13 mouse cellular contexts compared by ENCODE assay signal in genomic region chr16:26035079-26035478, GRCm38 (mm10).
DNase-seq lines count a peak whose midpoint lies in the region; ATAC-seq lines count a peak whose summit lies in the region.
"Had no signal": no experiment of that assay in that cellular context is flagged by ENCODE, and none has a peak within 500 bp of the region (broad histone marks: within the 10 kb centered on the region; RNA-seq: fewer than 3 reads in every experiment).

No protein-coding gene starts in this region.

- no peak overlapping the region for H3K4me2 ChIP-seq in embryonic facial prominence, embryonic 11.5 days (ENCODE audit: low read depth, low read length)
- no peak overlapping the region for H3K4me2 ChIP-seq in kidney, embryonic 15.5 days
- H3K4me2 ChIP-seq in neural tube, embryonic 15.5 days: no peak overlapping the region
- no peak overlapping the region for H3K4me2 ChIP-seq in forebrain, embryonic 14.5 days (ENCODE audit: low read length)
- H3K4me2 ChIP-seq: forebrain, embryonic 15.5 days; midbrain, embryonic 13.5 days had no signal

- H3K27me3 ChIP-seq in embryonic facial prominence, embryonic 11.5 days (ENCODE audit: control insufficient read depth, insufficient read depth, low read length): no peaks in the 10 kb centered on the region
- no peaks in the 10 kb centered on the region for H3K27me3 ChIP-seq in embryonic facial prominence, embryonic 10.5 days (replicated peaks; ENCODE audit: low read depth, poor library complexity, severe bottlenecking)
- no peaks in the 10 kb centered on the region for H3K27me3 ChIP-seq in kidney, embryonic 15.5 days
- H3K27me3 ChIP-seq in neural tube, embryonic 15.5 days (replicated peaks): no peaks in the 10 kb centered on the region
- H3K27me3 ChIP-seq in forebrain, embryonic 14.5 days (replicated peaks; ENCODE audit: control insufficient read depth, insufficient read depth, low read length): no peaks in the 10 kb centered on the region
- H3K27me3 ChIP-seq: forebrain, embryonic 15.5 days; midbrain, embryonic 13.5 days had no signal

- no peaks in the 10 kb centered on the region for H3K4me1 ChIP-seq in embryonic facial prominence, embryonic 11.5 days (ENCODE audit: control insufficient read depth, insufficient read depth, low read length)
- H3K4me1 ChIP-seq in embryonic facial prominence, embryonic 10.5 days: peaks cover 16% of the 10 kb centered on the region
- 0 out of 2 replicates have a peak, but pooled peaks cover 2% of the 10 kb centered on the region for H3K4me1 ChIP-seq in kidney, embryonic 15.5 days
- H3K4me1 ChIP-seq in neural tube, embryonic 15.5 days: 0 out of 2 replicates have a peak, but pooled peaks cover 3% of the 10 kb centered on the region
- H3K4me1 ChIP-seq in forebrain, embryonic 14.5 days (ENCODE audit: control insufficient read depth, insufficient read depth, low read length): peaks cover 5% of the 10 kb centered on the region
- H3K4me1 ChIP-seq: midbrain, embryonic 13.5 days had no signal

- H3K9me3 ChIP-seq in embryonic facial prominence, embryonic 11.5 days (replicated peaks; ENCODE audit: control insufficient read depth, low read length): no peaks in the 10 kb centered on the region
- H3K9me3 ChIP-seq in embryonic facial prominence, embryonic 10.5 days: no peaks in the 10 kb centered on the region
- no peaks in the 10 kb centered on the region for H3K9me3 ChIP-seq in kidney, embryonic 15.5 days (replicated peaks)
- H3K9me3 ChIP-seq in neural tube, embryonic 15.5 days (replicated peaks): no peaks in the 10 kb centered on the region
- no peaks in the 10 kb centered on the region for H3K9me3 ChIP-seq in forebrain, embryonic 14.5 days (replicated peaks; ENCODE audit: control insufficient read depth, low read length)
- H3K9me3 ChIP-seq: forebrain, embryonic 15.5 days; midbrain, embryonic 13.5 days had no signal

- H3K9ac ChIP-seq in embryonic facial prominence, embryonic 11.5 days (replicated peaks; ENCODE audit: low read length): no peak overlapping the region
- H3K9ac ChIP-seq in kidney, embryonic 15.5 days: no peak overlapping the region
- no peak overlapping the region for H3K9ac ChIP-seq in neural tube, embryonic 15.5 days (replicated peaks)
- no peak overlapping the region for H3K9ac ChIP-seq in forebrain, embryonic 14.5 days (ENCODE audit: low read length)
- H3K9ac ChIP-seq: forebrain, embryonic 15.5 days; midbrain, embryonic 13.5 days had no signal

- no peak for ATAC-seq in embryonic facial prominence, embryonic 11.5 days (replicated peaks; ENCODE audit: insufficient number of reproducible peaks, low FRiP score, low TSS enrichment, low read depth)
- no peak for ATAC-seq in kidney, embryonic 15.5 days (replicated peaks; ENCODE audit: low FRiP score)
- ATAC-seq in neural tube, embryonic 15.5 days (ENCODE audit: low FRiP score): no peak
- no peak for ATAC-seq in forebrain, embryonic 14.5 days
- ATAC-seq: forebrain, embryonic 15.5 days; midbrain, embryonic 13.5 days had no signal

- no peaks in the 10 kb centered on the region for H3K36me3 ChIP-seq in embryonic facial prominence, embryonic 11.5 days (replicated peaks; ENCODE audit: control insufficient read depth, insufficient read depth, low read depth, low read length)
- H3K36me3 ChIP-seq in embryonic facial prominence, embryonic 10.5 days (replicated peaks): no peaks in the 10 kb centered on the region
- no peaks in the 10 kb centered on the region for H3K36me3 ChIP-seq in kidney, embryonic 15.5 days
- H3K36me3 ChIP-seq in neural tube, embryonic 15.5 days: no peaks in the 10 kb centered on the region
- H3K36me3 ChIP-seq in forebrain, embryonic 14.5 days (ENCODE audit: control insufficient read depth, insufficient read depth, low read length): no peaks in the 10 kb centered on the region
- H3K36me3 ChIP-seq: forebrain, embryonic 15.5 days; midbrain, embryonic 13.5 days had no signal

- no peak overlapping the region for H3K27ac ChIP-seq in embryonic facial prominence, embryonic 11.5 days (replicated peaks; ENCODE audit: low read depth, low read length)
- no peak overlapping the region for H3K27ac ChIP-seq in embryonic facial prominence, embryonic 10.5 days (replicated peaks)
- H3K27ac ChIP-seq in kidney, embryonic 15.5 days: peak overlapping the region; percentile 41; the same call in 1 of the 2 replicates
- 0 out of 2 replicates have a peak overlapping the region, but pooled peaks have one; percentile 19 for H3K27ac ChIP-seq in neural tube, embryonic 15.5 days (replicated peaks)
- no peak overlapping the region for H3K27ac ChIP-seq in forebrain, embryonic 14.5 days (ENCODE audit: low read depth, low read length)
- H3K27ac ChIP-seq: forebrain, embryonic 15.5 days; left cerebral cortex, adult 2 months; midbrain, embryonic 13.5 days had no signal

- peak; percentile 51 for DNase-seq in embryonic facial prominence, embryonic 11.5 days (ENCODE audit: low spot score)
- no peak for DNase-seq in embryonic facial prominence, embryonic 10.5 days (ENCODE audit: low spot score)
- no peak for DNase-seq in kidney, postnatal 25 days
- no peak for DNase-seq in neural tube, embryonic 10.5 days (ENCODE audit: extremely low spot score, low spot score)
- no peak for DNase-seq in cerebellum, postnatal 25 days
- DNase-seq in forebrain, embryonic 14.5 days (ENCODE audit: low spot score): no peak
- DNase-seq: embryo, embryonic 11 days; kidney, adult 18-20 months had no signal

- no peak overlapping the region for H3K4me3 ChIP-seq in embryonic facial prominence, embryonic 11.5 days (ENCODE audit: low read depth, low read length)
- H3K4me3 ChIP-seq in embryonic facial prominence, embryonic 10.5 days: no peak overlapping the region
- H3K4me3 ChIP-seq in kidney, embryonic 15.5 days (replicated peaks): no peak overlapping the region
- H3K4me3 ChIP-seq in neural tube, embryonic 15.5 days (replicated peaks): no peak overlapping the region
- no peak overlapping the region for H3K4me3 ChIP-seq in forebrain, embryonic 14.5 days (ENCODE audit: low read depth, low read length)
- H3K4me3 ChIP-seq: forebrain, embryonic 15.5 days; left cerebral cortex, adult 2 months; midbrain, embryonic 13.5 days had no signal

- 42% methylated on average over 5 of the region's 5 CpGs for WGBS in embryonic facial prominence, embryonic 11.5 days
- whole genome bisulfite sequencing in embryonic facial prominence, embryonic 10.5 days: 52% methylated on average over 5 of the region's 5 CpGs
- 45% methylated on average over 5 of the region's 5 CpGs for WGBS in kidney, embryonic 15.5 days
- WGBS in neural tube, embryonic 15.5 days: 70% methylated on average over 5 of the region's 5 CpGs
- WGBS in forebrain, embryonic 14.5 days: 69% methylated on average over 5 of the region's 5 CpGs

Comparison
In these comparisons a context has a peak if more than half of its experiments do, and no peak if none do; other contexts are left out.
1. H3K27ac ChIP-seq: peak in kidney, embryonic 15.5 days (single experiment) and neural tube, embryonic 15.5 days (single experiment); none in embryonic facial prominence, embryonic 11.5 days (single experiment), embryonic facial prominence, embryonic 10.5 days (single experiment) and forebrain, embryonic 14.5 days (single experiment).